Mouse (Mus musculus): Measurements from ENCODE around the gene Mrtfa.

DNA sequence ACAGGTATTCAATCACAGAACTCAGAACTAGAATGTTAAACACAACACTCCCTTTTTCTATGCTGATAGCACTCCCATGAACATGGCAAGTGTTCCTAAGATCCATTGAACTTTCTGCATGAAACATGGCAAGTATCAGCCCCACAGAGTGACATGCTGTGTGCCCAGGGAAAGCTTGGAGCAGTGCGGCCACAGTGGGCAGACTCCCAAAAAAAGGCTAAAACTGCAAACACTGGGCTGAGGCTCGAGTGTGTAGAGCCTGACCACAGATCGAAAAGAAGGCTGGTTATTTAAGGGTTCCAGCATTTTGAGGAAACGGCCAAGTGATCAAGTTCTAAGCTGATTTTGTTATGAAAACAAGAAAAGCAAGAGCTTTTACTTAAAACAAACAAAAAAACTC lies 72.3 kb downstream of the Mrtfa start:
- TF ChIP-seq CTCF (IDR thresholded peaks at IDR 0.05; ENCODE audit: low read depth, low read length), result no peak
- TF ChIP-seq TAL1 (conservative IDR thresholded peaks at IDR 0.05; ENCODE audit: low read depth, low read length), result no peak

Data from G1E (cell line).